Mouse (Mus musculus) limb, embryonic 12.5 days (tissue): ENCODE measurements around the gene Atp5s. TPM values are rescaled to one million over a fixed set of nuclear protein-coding genes. Genes with fewer than 3 reads are reported as not detected.

Source experiments
- ATAC-seq: fragments of 200-750 bp; cut with Nextera tagmentation; 2 replicates; pipeline ENCODE4 v1.8.0; 2017; ENCODE audit warnings: low read depth, moderate TSS enrichment; ENCODE audit not compliant: insufficient number of reproducible peaks, insufficient read depth, low FRiP score, low TSS enrichment
- H3K27ac ChIP-seq: fragments of 300-500 bp; sonication (generic); 2 replicates; pipeline ENCODE4 v1.5.1; 2016; ENCODE audit warnings: mild to moderate bottlenecking, moderate library complexity
- H3K27me3 ChIP-seq: fragments of 300-500 bp; sonication (generic); 2 replicates; pipeline ENCODE4 v1.6.1; 2016; ENCODE audit warnings: mild to moderate bottlenecking, moderate library complexity
- H3K36me3 ChIP-seq: fragments of 300-500 bp; sonication (generic); 2 replicates; pipeline ENCODE4 v1.6.1; 2016; ENCODE audit warnings: mild to moderate bottlenecking, moderate library complexity
- H3K4me1 ChIP-seq: fragments of 300-500 bp; sonication (generic); replicated peaks from 2 replicates; pipeline ENCODE4 v1.6.1; 2016
- H3K4me2 ChIP-seq: fragments of 300-500 bp; sonication (generic); 2 replicates; pipeline ENCODE4 v1.6.1; 2016; ENCODE audit warnings: mild to moderate bottlenecking, moderate library complexity
- H3K4me3 ChIP-seq: fragments of 300-500 bp; sonication (generic); replicated peaks from 2 replicates; pipeline ENCODE4 v1.5.1; 2016; ENCODE audit warnings: mild to moderate bottlenecking
- H3K9ac ChIP-seq: fragments of 300-500 bp; sonication (generic); replicated peaks from 2 replicates; pipeline ENCODE4 v1.6.1; 2016; ENCODE audit warnings: mild to moderate bottlenecking, moderate library complexity
- H3K9me3 ChIP-seq: fragments of 300-500 bp; sonication (generic); 2 replicates; pipeline ENCODE4 v1.6.1; 2016; ENCODE audit warnings: mild to moderate bottlenecking, moderate library complexity
- WGBS: fragments of 180-500 bp; shearing (Covaris S2); methylation state at CpG from one replicate; pipeline ENCODE4 v1.1.7; 2016; 5-methylcytosine and 5-hydroxymethylcytosine counted together
- polyA plus RNA-seq: library from polyadenylated mRNA; unstranded; fragments of >200 nt; fragmentation: Nextera tagmentation; extraction: Ambion mirVana; gene quantifications from 2 replicates; pipeline ENCODE4 v1.2.1, GENCODE M21; 2016

The Atp5s gene
- polyA plus RNA-seq, 1 experiment from 2014 or later: 33.4 TPM

DNA sequence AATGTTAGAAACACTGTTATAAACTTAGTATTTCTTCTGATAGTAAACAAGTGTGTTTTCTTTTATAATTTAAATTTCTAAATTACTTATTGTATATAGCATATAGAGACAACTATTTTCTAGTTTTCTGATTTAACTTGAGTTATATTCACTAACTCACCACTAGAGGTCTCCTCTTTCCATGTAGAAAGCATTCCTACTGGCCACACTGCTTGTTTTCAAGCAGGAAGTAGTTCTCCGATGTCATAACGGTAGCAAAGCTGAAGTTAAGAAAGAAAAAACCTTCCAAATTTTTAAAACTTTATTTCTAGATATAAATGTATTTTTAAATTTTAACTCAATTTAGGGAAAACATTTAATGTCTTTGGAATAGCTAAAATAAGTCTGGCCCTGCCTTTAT, 8.8 kb downstream of the Atp5s start:
- H3K27ac ChIP-seq: no peak overlapping the region
- ATAC-seq: no peak
- 9% methylated on average over 2 of the region's 2 CpGs for WGBS

DNA sequence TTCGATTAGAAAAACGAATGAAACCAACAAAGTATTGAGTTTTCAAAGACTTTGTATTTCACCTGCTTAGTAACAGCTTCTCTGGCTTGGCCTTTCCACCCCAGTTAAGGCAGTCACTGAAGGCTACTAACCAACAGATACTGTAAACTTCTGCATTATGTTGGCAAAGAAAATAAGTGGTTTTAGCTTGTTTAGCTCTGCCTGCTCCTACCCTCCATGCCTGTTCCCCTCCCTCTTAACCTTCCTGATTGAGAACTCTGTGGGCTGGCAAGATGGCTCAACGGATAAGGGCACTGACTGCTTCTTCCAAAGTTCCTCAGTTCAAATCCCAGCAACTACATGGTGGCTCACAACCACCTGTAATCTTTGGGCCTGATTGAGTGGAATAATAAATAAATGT, 9.2 kb downstream of the Atp5s start:
- H3K9ac ChIP-seq: no peak overlapping the region
- no peak for ATAC-seq
- no peaks in the 10 kb centered on the region for H3K4me1 ChIP-seq
- H3K4me2 ChIP-seq: no peak overlapping the region
- WGBS: 86% methylated on average over 3 of the region's 3 CpGs
- no peaks in the 10 kb centered on the region for H3K27me3 ChIP-seq
- no peaks in the 10 kb centered on the region for H3K36me3 ChIP-seq
- no peak overlapping the region for H3K4me3 ChIP-seq
- H3K9me3 ChIP-seq: no peaks in the 10 kb centered on the region
- H3K27ac ChIP-seq: no peak overlapping the region

More for the DNA sequence above, 8.8 kb downstream of the Atp5s start:
- no peaks in the 10 kb centered on the region for H3K27me3 ChIP-seq
- H3K36me3 ChIP-seq: no peaks in the 10 kb centered on the region
- no peak overlapping the region for H3K4me3 ChIP-seq
- H3K4me2 ChIP-seq: no peak overlapping the region
- H3K9me3 ChIP-seq: no peaks in the 10 kb centered on the region
- H3K9ac ChIP-seq: no peak overlapping the region
- H3K4me1 ChIP-seq: no peaks in the 10 kb centered on the region

DNA sequence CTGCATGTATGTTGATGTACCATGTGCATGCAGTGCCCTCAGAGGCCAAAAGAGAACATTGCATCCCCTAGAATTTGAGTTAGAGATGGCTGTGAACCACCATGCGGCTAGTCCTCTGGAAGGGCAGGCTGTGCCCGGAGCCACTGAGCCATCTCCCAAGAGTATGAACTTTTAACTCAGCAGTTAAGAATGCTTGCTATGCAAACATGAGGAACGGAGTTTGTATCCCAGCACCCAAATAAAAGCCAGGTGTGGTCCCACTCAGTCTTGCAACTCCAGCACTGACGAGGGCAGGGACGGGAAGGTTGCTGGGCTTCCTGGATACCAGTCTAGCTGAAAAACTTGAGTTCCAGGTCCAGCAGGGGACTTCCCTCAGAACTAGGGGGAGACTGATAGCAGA, 17.2 kb downstream of the Atp5s start:
- Histone ChIP-seq H3K9me3 (no peaks in the 10 kb centered on the region), H3K27ac (no peak overlapping the region), H3K4me1 (no peaks in the 10 kb centered on the region), H3K4me2 (no peak overlapping the region), H3K9ac (no peak overlapping the region), H3K36me3 (peaks cover 4% of the 10 kb centered on the region; the same call in 1 of the 2 replicates), H3K27me3 (no peaks in the 10 kb centered on the region), H3K4me3 (no peak overlapping the region)
- WGBS: 63% methylated on average over 5 of the region's 5 CpGs
- ATAC-seq: no peak

DNA sequence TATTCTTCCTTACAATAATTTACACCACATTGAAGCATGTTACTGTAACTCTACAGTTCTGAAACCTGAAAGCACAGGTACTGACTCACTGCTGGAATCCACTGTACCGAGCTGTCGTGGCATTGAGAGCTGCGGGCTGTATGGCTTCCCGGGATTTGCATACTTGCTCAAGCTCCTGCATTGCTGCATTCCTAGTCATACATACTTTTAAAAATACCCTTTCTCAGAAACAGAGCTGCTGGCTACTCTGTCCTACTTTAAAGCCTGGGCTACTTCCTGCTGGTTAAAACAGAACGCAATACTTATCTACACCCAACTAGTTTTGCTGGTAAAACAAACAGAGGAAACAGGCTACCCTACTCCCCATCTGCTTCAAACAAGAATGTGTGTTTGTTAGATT, 19.4 kb downstream of the Atp5s start:
- Histone ChIP-seq H3K4me3 (no peak overlapping the region), H3K9me3 (no peaks in the 10 kb centered on the region), H3K4me2 (no peak overlapping the region), H3K27me3 (no peaks in the 10 kb centered on the region), H3K36me3 (peaks cover 4% of the 10 kb centered on the region; the same call in 1 of the 2 replicates), H3K4me1 (no peaks in the 10 kb centered on the region), H3K27ac (no peak overlapping the region), H3K9ac (no peak overlapping the region)
- no peak for ATAC-seq
- 91% methylated on average over 5 of the region's 5 CpGs for WGBS

DNA sequence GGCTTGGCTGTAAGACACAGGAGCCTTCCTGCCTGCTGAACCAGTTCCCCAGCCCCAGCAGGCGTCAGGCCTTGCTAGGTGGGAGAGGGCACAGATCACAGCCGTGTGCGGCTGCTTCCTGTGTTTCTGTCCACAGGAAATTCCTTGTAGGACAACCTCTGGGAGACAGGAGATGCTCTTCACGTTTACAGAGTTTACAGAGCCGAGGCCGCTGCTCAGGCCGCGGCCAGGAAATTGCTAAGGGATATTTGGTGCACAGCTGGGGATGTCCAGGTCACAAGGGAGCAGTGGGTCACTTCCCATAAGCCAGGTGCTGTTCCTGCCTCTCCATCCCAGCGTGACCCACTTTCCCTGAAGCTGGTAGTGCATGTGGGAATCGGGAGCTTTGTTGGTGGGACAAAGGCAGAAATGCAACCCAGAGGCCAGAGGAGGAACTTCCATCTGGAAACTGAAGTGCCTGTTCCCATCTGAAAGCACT, 27.2 kb downstream of the Atp5s start:
- H3K9ac ChIP-seq: no peak overlapping the region
- H3K36me3 ChIP-seq: no peaks in the 10 kb centered on the region
- peaks cover 4% of the 10 kb centered on the region; the same call in 1 of the 2 replicates for H3K4me1 ChIP-seq
- peak overlapping the region; percentile 30 for H3K27ac ChIP-seq
- peak overlapping the region; percentile 13; the same call in 1 of the 2 replicates for H3K4me2 ChIP-seq
- peak; percentile 31; the same call in 1 of the 2 replicates for ATAC-seq
- 24% methylated on average over 10 of the region's 10 CpGs for WGBS
- no peaks in the 10 kb centered on the region for H3K9me3 ChIP-seq
- H3K4me3 ChIP-seq: no peak overlapping the region
- no peaks in the 10 kb centered on the region for H3K27me3 ChIP-seq

DNA sequence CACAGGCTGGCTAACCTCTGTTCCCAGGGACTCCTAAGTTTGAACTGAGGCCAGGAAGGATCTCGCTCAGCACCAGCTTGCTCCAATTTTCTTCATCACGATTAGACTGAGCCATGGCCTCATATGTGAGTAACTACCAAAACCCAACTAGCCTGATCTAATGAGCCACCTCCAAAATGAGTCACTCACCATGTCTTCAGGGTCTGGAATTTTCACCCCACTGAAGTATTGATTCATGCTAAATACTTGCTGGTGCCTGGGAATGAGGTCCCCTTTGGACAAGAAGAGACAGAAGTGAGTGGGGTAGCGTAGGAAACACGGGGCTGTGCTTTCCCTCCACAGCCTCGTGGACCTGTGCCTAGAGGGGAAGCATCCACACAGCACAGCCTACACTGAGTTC, 29.2 kb downstream of the Atp5s start:
- no peak for ATAC-seq
- Histone ChIP-seq H3K36me3 (no peaks in the 10 kb centered on the region), H3K9me3 (no peaks in the 10 kb centered on the region), H3K4me1 (peaks cover 19% of the 10 kb centered on the region), H3K9ac (no peak overlapping the region), H3K27me3 (no peaks in the 10 kb centered on the region), H3K4me3 (no peak overlapping the region), H3K27ac (no peak overlapping the region), H3K4me2 (no peak overlapping the region)
- 72% methylated on average over 5 of the region's 5 CpGs for WGBS

DNA sequence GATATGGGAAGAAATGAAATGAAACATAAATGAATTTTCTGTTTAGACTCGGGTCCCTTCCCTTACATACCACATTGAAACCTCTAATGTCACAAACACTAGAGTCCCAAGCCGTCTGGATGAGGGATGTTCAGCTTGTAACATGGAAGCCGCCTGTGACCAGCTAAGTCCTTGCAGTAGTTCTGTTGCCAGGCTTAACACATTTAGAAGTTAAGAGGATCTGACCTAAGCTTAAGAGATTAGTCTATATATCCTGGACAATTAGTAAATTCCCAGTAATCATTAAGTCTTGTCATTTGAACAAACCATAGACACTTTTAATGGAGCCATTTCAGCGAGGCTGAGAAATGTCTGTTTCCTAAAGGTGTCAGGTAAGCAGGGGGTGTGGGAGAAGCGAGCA, 31.3 kb downstream of the Atp5s start:
- H3K4me1 ChIP-seq: peaks cover 32% of the 10 kb centered on the region
- no peaks in the 10 kb centered on the region for H3K9me3 ChIP-seq
- H3K27ac ChIP-seq: no peak overlapping the region
- ATAC-seq: no peak
- H3K36me3 ChIP-seq: no peaks in the 10 kb centered on the region
- H3K4me2 ChIP-seq: no peak overlapping the region
- H3K4me3 ChIP-seq: no peak overlapping the region
- H3K9ac ChIP-seq: no peak overlapping the region
- no peaks in the 10 kb centered on the region for H3K27me3 ChIP-seq
- WGBS: 70% methylated on average over 5 of the region's 5 CpGs

DNA sequence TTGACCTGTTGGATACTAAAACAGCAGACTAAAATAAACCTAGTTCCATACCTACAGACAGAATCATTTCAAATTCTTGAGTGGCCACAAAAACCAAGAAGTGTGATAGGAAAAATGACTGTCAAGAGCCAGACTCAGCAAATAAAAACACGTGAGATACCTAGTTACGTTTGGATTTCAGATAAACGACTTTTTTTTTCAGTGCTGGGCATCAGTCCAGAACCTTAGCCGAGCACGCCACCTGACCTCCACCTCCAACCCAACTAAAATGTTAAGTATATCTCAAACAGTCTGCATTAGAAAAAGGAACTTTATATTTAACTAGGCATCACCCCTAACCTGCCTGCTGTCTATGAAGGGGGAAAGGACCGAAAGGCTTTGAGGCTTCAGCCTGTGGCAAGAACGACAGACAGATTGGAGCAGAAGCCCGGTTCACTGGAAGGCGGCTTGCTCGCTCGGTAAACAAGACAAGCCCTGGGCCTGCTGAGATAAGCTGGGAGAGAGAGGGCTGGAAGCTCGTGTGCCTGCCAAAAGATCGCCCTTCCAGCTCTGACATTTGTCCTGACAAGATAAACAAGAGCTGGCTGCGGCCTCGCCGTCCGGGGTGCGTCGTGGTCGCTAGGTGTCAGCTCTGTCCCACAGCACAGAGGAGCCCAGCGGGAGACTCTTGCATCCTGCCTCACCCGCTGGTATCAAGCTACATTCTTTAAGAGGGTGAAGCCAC, 32.8 kb downstream of the Atp5s start:
- peak; percentile 58 for ATAC-seq
- Histone ChIP-seq H3K27ac (0 out of 2 replicates have a peak overlapping the region, but pooled peaks have one; percentile 23), H3K36me3 (no peaks in the 10 kb centered on the region), H3K4me1 (peaks cover 27% of the 10 kb centered on the region), H3K27me3 (no peaks in the 10 kb centered on the region), H3K4me2 (peak overlapping the region; percentile 49), H3K9me3 (no peaks in the 10 kb centered on the region), H3K9ac (no peak overlapping the region), H3K4me3 (no peak overlapping the region)
- 19% methylated on average over 22 of the region's 22 CpGs for WGBS

DNA sequence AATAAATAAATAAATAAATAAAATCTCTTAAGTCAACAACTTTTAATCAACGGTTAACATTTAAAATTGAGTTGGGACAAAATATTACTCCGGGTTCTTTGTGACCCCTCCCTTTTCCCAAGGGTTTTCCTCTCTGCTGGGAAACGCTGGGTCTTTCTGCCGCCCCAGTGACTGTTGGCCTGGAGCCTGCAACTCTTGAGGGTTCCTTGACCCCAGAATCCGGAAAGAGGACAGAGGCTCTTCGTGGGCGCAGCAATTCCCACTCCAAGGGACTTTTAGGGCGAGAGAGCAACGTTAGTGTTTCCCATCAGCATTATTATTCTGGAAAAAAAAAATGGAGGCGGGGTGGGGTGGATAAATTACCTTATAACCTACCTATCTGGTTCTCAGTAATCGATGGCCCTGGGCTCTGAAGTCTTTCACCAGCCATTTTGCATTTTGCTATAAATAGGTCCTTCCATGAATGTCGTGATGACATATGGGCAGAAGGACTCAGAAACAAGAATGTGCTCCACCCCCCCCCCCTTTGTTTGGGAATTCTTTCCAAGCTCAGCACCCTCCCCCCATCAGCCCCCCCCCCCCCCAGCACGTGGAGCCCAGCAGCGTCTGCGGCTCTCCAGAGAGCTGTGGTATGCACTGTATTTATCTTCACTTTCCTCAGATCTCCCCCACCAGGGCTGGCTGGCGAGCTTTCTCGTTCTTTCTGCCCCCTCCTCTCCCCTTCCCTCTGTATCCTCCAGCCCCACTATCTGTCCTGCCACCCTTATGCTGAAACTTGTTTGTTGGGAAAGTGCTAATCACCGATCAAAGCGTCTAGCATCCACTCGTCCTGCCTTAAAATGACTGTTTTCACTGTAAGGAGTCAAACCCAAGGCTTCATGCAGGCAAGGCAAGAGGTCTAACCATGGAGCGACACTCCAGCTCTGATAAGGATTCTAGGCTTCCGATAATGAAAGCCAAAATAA, 33.8 kb downstream of the Atp5s start:
- H3K27ac ChIP-seq: peak overlapping the region; percentile 62; the same call in 1 of the 2 replicates
- ATAC-seq: no peak
- peak overlapping the region; percentile 49 for H3K4me2 ChIP-seq
- no peak overlapping the region for H3K9ac ChIP-seq
- whole genome bisulfite sequencing: 7% methylated on average over 21 of the region's 22 CpGs
- H3K4me3 ChIP-seq: peak overlapping the region; percentile 15; the same call in 1 of the 2 replicates
- no peaks in the 10 kb centered on the region for H3K9me3 ChIP-seq
- H3K36me3 ChIP-seq: no peaks in the 10 kb centered on the region
- H3K27me3 ChIP-seq: no peaks in the 10 kb centered on the region
- peaks cover 27% of the 10 kb centered on the region for H3K4me1 ChIP-seq

DNA sequence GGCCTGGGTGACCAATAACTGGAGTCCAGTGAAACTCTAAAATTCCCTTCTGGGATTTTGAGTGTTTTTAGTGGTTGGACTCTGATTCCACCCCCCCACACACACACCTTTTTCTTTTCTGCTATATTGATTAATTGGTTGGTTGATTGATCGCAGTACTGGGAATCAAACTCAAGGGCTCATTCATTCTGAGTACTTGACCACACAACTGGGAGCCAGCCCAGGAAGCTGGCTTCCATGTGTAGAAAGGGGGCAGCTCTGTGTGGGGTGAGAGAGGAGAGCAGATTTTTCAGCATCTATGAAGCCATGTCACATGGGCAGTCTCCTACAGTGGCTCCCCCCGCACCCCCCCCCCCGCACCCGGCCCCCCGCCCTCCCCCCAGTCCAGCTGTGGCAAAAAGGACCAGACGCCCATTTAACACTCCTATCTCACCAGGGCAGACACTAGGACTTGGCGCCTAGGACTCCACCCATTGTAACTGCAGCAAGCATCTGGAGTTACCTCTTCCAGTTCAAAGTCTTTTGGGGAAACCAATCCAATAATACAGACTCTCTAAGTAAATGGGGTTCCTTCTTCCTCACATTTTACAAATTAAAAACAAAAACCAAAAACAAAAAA, 34.6 kb downstream of the Atp5s start:
- Histone ChIP-seq H3K4me2 (no peak overlapping the region), H3K36me3 (no peaks in the 10 kb centered on the region), H3K4me1 (peaks cover 27% of the 10 kb centered on the region), H3K9me3 (no peaks in the 10 kb centered on the region), H3K9ac (no peak overlapping the region), H3K27ac (peak overlapping the region; percentile 60; the same call in 1 of the 2 replicates), H3K4me3 (no peak overlapping the region), H3K27me3 (no peaks in the 10 kb centered on the region)
- WGBS: 20% methylated on average over 7 of the region's 7 CpGs
- ATAC-seq: no peak

DNA sequence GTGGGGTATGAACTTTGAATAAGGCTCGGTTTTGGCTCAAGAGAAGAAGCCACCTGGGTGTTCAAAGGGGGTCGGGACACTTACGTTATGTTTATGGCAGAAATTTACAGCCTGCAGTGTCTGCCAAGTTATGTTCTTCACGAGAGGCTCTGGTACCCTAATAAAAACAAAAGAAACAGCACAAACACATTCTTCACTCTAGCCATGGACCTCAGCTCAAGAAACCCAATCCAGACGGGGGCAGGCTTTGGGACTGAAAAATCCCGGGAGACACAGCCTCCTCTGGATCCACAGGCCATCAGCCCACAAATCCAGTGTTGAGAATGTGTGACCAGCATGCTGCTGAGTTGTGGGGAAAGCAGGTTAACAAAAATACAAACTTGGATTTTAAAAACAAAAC, 35.3 kb downstream of the Atp5s start:
- no peaks in the 10 kb centered on the region for H3K9me3 ChIP-seq
- 17% methylated on average over 6 of the region's 6 CpGs for WGBS
- peaks cover 27% of the 10 kb centered on the region for H3K4me1 ChIP-seq
- peak overlapping the region; percentile 56 for H3K27ac ChIP-seq
- H3K36me3 ChIP-seq: no peaks in the 10 kb centered on the region
- no peak overlapping the region for H3K9ac ChIP-seq
- ATAC-seq: no peak
- no peak overlapping the region for H3K4me2 ChIP-seq
- no peak overlapping the region for H3K4me3 ChIP-seq
- no peaks in the 10 kb centered on the region for H3K27me3 ChIP-seq
